Mouse (Mus musculus) CH12.LX (cell line): Measurements from ENCODE around the gene Bicd1.

ENCODE experiments used
- BHLHE40 ChIP-seq: IDR thresholded peaks from 2 replicates; pipeline ENCODE4 v1.6.1; 2011; ENCODE audit warnings: mild to moderate bottlenecking, low read depth, low read length, improper control_type of control experiment
- CTCF ChIP-seq, 2 experiments: IDR thresholded peaks in 1 of 2; conservative IDR thresholded peaks in 1 of 2; 2 replicates each; pipeline ENCODE4 v1.5.1; 2011 to 2012; ENCODE audit warnings: low read depth in 2 of 2, low read length in 2 of 2, improper control_type of control experiment in 1 of 2, inconsistent platforms in 1 of 2, mild to moderate bottlenecking in 1 of 2, moderate library complexity in 1 of 2
- E2F4 ChIP-seq: IDR thresholded peaks from 2 replicates; pipeline ENCODE4 v1.6.1; 2011; ENCODE audit warnings: low read depth, low read length, improper control_type of control experiment; ENCODE audit not compliant: insufficient replicate concordance
- HCFC1 ChIP-seq: IDR thresholded peaks from 2 replicates; pipeline ENCODE4 v1.6.1; 2012; ENCODE audit warnings: low read depth, mild to moderate bottlenecking, inconsistent platforms, low read length, improper control_type of control experiment
- JUND ChIP-seq: conservative IDR thresholded peaks from 2 replicates; pipeline ENCODE4 v1.6.1; 2011; ENCODE audit warnings: low read depth, low read length, improper control_type of control experiment
- MEF2A ChIP-seq: IDR thresholded peaks from 2 replicates; pipeline ENCODE4 v1.6.1; 2014; ENCODE audit warnings: low read depth, mild to moderate bottlenecking, inconsistent platforms, low read length, improper control_type of control experiment, borderline replicate concordance
- NRF1 ChIP-seq: IDR thresholded peaks from 2 replicates; pipeline ENCODE4 v1.6.1; 2014; ENCODE audit warnings: low read depth, mild to moderate bottlenecking, inconsistent platforms, low read length, improper control_type of control experiment, moderate library complexity

GRCm38 (mm10) chr6:149580053-149580452 lies 171.4 kb downstream of the Bicd1 start:
- no peak for TF ChIP-seq JUND
- no peak for TF ChIP-seq CTCF (conservative IDR thresholded peaks at IDR 0.05 in 1 of 2, IDR thresholded peaks at IDR 0.05 in 1 of 2; ENCODE audit: low read depth in 2 of 2, low read length in 2 of 2)
- no peak for TF ChIP-seq NRF1
- TF ChIP-seq MEF2A: no peak
- no peak for TF ChIP-seq BHLHE40
- TF ChIP-seq HCFC1: no peak
- no peak for TF ChIP-seq E2F4
